Mouse (Mus musculus) liver, embryonic 14.5 days (tissue): ENCODE results near the gene Nptn. TPM values are rescaled to one million over a fixed set of nuclear protein-coding genes. Genes with fewer than 3 reads are reported as not detected.

Experiments
- ATAC-seq: fragments of 200-750 bp; cut with Nextera tagmentation; 2 replicates; pipeline ENCODE4 v1.8.0; 2017; ENCODE audit warnings: moderate number of reproducible peaks, mild to moderate bottlenecking, moderate library complexity; ENCODE audit not compliant: insufficient read depth
- DNase-seq, 3 experiments: peaks; one replicate each; pipeline ENCODE4 v3.0.0-alpha.2; 2012 to 2013; ENCODE audit warnings: low read depth in 3 of 3, low spot score in 3 of 3
- H3K27ac ChIP-seq: fragments of 300-500 bp; sonication (generic); 2 replicates; pipeline ENCODE4 v1.5.1; 2014; ENCODE audit warnings: moderate library complexity, mild to moderate bottlenecking, control low read depth, inconsistent platforms
- H3K27me3 ChIP-seq: fragments of 300-500 bp; sonication (generic); 2 replicates; pipeline ENCODE4 v1.6.1; 2014; ENCODE audit warnings: mild to moderate bottlenecking, low read length, moderate library complexity; ENCODE audit not compliant: control insufficient read depth, insufficient read depth
- H3K36me3 ChIP-seq: fragments of 300-500 bp; sonication (generic); replicated peaks from 2 replicates; pipeline ENCODE4 v1.6.1; 2014; ENCODE audit warnings: low read depth; ENCODE audit not compliant: control insufficient read depth, insufficient read depth
- H3K4me1 ChIP-seq, 2 experiments: fragments of 200-500 bp in 1 of 2; fragments of 300-500 bp in 1 of 2; sonication (generic) in 1 of 2; replicated peaks; 2 replicates each; pipeline ENCODE4 v1.6.1; 2012 to 2014; ENCODE audit warnings: antibody characterized with exemption in 1 of 2, inconsistent platforms in 1 of 2, low read length in 1 of 2; ENCODE audit not compliant: control insufficient read depth in 2 of 2, insufficient read depth in 2 of 2
- H3K4me2 ChIP-seq: fragments of 300-500 bp; sonication (generic); 2 replicates; pipeline ENCODE4 v1.6.1; 2014; ENCODE audit warnings: low read depth, mild to moderate bottlenecking, control low read depth, moderate library complexity
- H3K4me3 ChIP-seq, 2 experiments: fragments of 200-500 bp in 1 of 2; fragments of 300-500 bp in 1 of 2; sonication (generic) in 1 of 2; 2 replicates each; pipeline ENCODE4 v1.5.1; 2012 to 2014; ENCODE audit warnings: low read depth in 2 of 2, low read length in 2 of 2, mild to moderate bottlenecking in 2 of 2, control low read depth in 1 of 2, inconsistent platforms in 1 of 2, moderate library complexity in 1 of 2; ENCODE audit not compliant: insufficient read depth in 1 of 2
- H3K9ac ChIP-seq: fragments of 300-500 bp; sonication (generic); replicated peaks from 2 replicates; pipeline ENCODE4 v1.6.1; 2014; ENCODE audit warnings: mild to moderate bottlenecking, control low read depth, moderate library complexity
- H3K9me3 ChIP-seq: fragments of 300-500 bp; sonication (generic); 2 replicates; pipeline ENCODE4 v1.6.1; 2016; ENCODE audit warnings: low read length, mixed read lengths; ENCODE audit not compliant: control insufficient read depth
- CTCF ChIP-seq: IDR thresholded peaks from 2 replicates; pipeline ENCODE4 v1.5.1; 2016; ENCODE audit warnings: antibody characterized with exemption, low read depth, control low read depth
- EP300 ChIP-seq: IDR thresholded peaks from 2 replicates; pipeline ENCODE4 v1.6.1; 2016; ENCODE audit warnings: antibody characterized with exemption, low read depth
- WGBS: fragments of 180-500 bp; shearing (Covaris S2); extraction: QIAGEN DNeasy Blood & Tissue Kit; methylation state at CpG from one replicate; pipeline ENCODE4 v1.1.7; 2014; ENCODE audit not compliant: insufficient replicate concordance; 5-methylcytosine and 5-hydroxymethylcytosine counted together
- polyA plus RNA-seq, 2 experiments: library from polyadenylated mRNA; depleted of rRNA in 1 of 2; stranded (reverse) in 1 of 2; unstranded in 1 of 2; fragments of >200 nt; fragmentation: Nextera tagmentation in 1 of 2; extraction: Ambion mirVana in 1 of 2; gene quantifications; 2 replicates each; pipeline versions ENCODE4 v1.2.1 to v1.2.3; 2012 to 2014

Gene Nptn
- polyA plus RNA-seq, 2 experiments = 107 to 145 TPM

DNA sequence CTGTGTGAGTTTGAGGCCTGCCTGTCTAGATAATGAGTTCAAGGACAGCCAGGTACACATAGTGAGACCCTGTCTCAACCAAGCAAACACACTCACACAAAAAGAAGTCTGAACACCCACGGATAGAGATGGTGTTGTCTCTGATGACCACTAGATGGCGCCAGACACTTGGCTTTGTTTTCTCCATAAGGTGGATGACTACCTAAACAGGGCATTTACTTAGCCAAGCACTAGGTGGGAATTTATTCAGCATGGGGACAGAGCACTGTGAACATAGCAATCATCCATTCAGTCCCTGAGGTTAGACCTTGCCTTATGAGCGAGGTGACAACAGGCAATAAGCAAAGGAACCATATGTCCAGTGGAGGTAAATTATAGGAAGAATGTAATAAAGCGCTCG, 42.2 kb upstream of the Nptn start:
- ATAC-seq (no peak), DNase-seq (peak; percentile 30 to 48 (median 43))
- no peak overlapping the region for H3K4me3 ChIP-seq
- no peaks in the 10 kb centered on the region for H3K27me3 ChIP-seq
- H3K4me1 ChIP-seq = peaks cover 0 to 5% of the 10 kb centered on the region in 2 experiments; a peak in 2 of 4 replicates
- TF ChIP-seq EP300 (no peak), CTCF (peak; percentile 94)
- 43% methylated on average over 5 of the region's 5 CpGs for WGBS
- H3K9ac ChIP-seq = no peak overlapping the region
- no peaks in the 10 kb centered on the region for H3K9me3 ChIP-seq
- H3K4me2 ChIP-seq = no peak overlapping the region
- no peaks in the 10 kb centered on the region for H3K36me3 ChIP-seq
- H3K27ac ChIP-seq = no peak overlapping the region

DNA sequence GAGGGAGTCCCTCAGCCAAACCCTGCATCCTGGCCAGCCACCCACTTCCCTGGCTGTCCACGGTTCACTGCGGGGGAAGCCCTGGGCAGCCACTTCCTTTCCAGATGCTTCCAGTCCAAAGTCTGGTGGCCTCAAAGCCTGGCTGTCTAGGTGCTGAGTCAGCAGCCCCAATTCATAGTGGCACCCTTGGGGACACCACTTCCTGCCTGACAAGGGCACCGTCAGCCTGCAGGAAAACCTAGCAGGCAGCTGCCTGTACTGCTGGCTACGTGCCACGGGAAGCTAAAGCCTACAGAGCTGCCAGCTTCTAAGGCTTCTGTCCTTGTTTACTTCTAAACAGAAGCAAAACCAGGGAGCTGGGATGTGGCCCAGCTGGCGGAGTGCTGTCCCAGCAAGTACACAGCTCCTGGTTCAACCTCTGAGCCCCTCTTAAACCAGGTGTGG, 40.1 kb upstream of the Nptn start:
- peak; percentile 28; the same call in 1 of the 2 replicates for ATAC-seq
- DNase-seq = peak in 2 of 3 experiments; percentile 22 to 44
- Histone ChIP-seq H3K9ac (no peak overlapping the region), H3K27ac (no peak overlapping the region), H3K4me2 (no peak overlapping the region), H3K9me3 (no peaks in the 10 kb centered on the region), H3K36me3 (no peaks in the 10 kb centered on the region), H3K4me3 (no peak overlapping the region), H3K27me3 (no peaks in the 10 kb centered on the region), H3K4me1 (peaks cover 0 to 5% of the 10 kb centered on the region in 2 experiments; a peak in 2 of 4 replicates)
- TF ChIP-seq EP300 = no peak
- no peak for TF ChIP-seq CTCF
- WGBS = 23% methylated on average over 6 of the region's 6 CpGs

DNA sequence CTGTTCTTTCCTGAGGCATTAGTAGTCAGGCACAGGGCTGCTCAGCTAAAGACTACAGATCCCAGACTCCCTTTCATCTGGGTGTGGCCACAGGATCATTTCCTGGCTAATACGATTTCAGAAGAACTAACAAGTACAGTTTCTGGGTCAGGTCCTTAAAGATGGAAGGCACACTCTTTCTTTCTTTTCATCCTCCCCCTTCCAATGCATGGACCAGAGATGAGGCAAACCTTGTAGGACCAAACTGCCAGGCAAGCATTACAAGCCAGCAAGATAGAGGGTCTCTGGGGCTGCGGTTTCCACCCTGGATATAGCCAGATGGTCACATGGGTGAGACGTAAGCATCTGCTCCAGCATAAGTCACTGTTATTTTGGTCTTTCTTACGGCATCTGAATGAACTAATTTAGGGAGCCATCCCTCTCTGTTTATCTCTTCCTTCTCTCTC, 37.1 kb upstream of the Nptn start:
- WGBS = 43% methylated on average over 4 of the region's 4 CpGs
- no peak for DNase-seq
- peaks cover 0 to 5% of the 10 kb centered on the region in 2 experiments; a peak in 2 of 4 replicates for H3K4me1 ChIP-seq

GRCm38 (mm10) chr9:58545428-58545827, 36.6 kb upstream of the Nptn start:
- Histone ChIP-seq H3K9me3 (no peaks in the 10 kb centered on the region), H3K27me3 (no peaks in the 10 kb centered on the region), H3K36me3 (no peaks in the 10 kb centered on the region), H3K4me1 (peaks cover 0 to 5% of the 10 kb centered on the region in 2 experiments; a peak in 2 of 4 replicates), H3K4me2 (no peak overlapping the region), H3K9ac (no peak overlapping the region), H3K27ac (no peak overlapping the region), H3K4me3 (no peak overlapping the region)
- ATAC-seq = no peak
- WGBS = 25% methylated on average over 6 of the region's 6 CpGs
- TF ChIP-seq EP300 (no peak), CTCF (no peak)
- no peak for DNase-seq

More for the DNA sequence above, 37.1 kb upstream of the Nptn start:
- H3K9ac ChIP-seq = no peak overlapping the region
- H3K27ac ChIP-seq = no peak overlapping the region
- ATAC-seq = no peak
- no peaks in the 10 kb centered on the region for H3K27me3 ChIP-seq
- no peaks in the 10 kb centered on the region for H3K36me3 ChIP-seq
- TF ChIP-seq EP300 (no peak), CTCF (no peak)
- H3K4me3 ChIP-seq = no peak overlapping the region
- no peak overlapping the region for H3K4me2 ChIP-seq
- no peaks in the 10 kb centered on the region for H3K9me3 ChIP-seq

DNA sequence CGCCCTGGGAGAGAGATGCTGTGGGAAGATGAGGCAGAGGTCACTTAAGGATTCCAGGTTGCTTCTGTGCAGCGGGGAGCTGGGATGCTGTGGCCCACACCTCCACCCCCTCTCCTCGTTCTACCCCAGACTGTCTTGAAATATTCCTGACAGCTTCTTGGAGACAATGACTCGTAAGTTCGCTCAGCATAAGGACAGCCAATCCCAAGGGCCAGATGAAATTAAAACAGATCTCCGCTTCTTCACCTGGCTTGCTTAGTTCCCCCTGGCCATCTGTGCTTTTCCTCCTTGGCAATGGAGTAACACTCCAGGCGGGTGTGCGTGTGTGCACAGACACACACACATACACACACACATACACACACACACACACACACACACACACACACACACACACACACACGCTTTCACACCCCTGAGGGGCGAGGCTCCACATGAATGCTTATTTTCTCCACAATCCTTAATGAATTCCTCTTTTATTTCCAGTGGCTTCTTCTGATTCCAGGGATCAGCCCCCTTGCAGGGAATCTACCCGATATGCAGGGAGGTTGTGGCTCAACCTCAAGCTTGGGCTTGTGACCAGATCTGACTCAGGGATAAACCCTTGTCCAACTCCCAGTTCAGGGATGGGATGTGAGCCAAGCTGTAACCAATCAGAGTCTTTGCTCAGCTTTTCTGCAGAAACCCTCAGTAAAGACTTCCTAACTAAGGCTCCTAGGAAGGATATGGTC, 35.2 kb upstream of the Nptn start:
- WGBS = 51% methylated on average over 11 of the region's 11 CpGs
- DNase-seq (no peak), ATAC-seq (no peak)
- H3K4me3 ChIP-seq = no peak overlapping the region
- H3K27ac ChIP-seq = no peak overlapping the region
- H3K27me3 ChIP-seq = no peaks in the 10 kb centered on the region; the same call in 1 of the 2 replicates
- H3K36me3 ChIP-seq = no peaks in the 10 kb centered on the region
- TF ChIP-seq CTCF (no peak), EP300 (no peak)
- no peak overlapping the region for H3K4me2 ChIP-seq
- H3K4me1 ChIP-seq = no peaks in the 10 kb centered on the region; a peak in 2 of 4 replicates
- H3K9me3 ChIP-seq = no peaks in the 10 kb centered on the region
- no peak overlapping the region for H3K9ac ChIP-seq
